Mouse (Mus musculus): ENCODE results near the gene Chac2.
"Not testable (repeated sequence)": the region's sequence is repeated elsewhere in the genome, so short reads cannot be mapped to it uniquely, and the experiment has no call there.

Chac2 gene

DNA sequence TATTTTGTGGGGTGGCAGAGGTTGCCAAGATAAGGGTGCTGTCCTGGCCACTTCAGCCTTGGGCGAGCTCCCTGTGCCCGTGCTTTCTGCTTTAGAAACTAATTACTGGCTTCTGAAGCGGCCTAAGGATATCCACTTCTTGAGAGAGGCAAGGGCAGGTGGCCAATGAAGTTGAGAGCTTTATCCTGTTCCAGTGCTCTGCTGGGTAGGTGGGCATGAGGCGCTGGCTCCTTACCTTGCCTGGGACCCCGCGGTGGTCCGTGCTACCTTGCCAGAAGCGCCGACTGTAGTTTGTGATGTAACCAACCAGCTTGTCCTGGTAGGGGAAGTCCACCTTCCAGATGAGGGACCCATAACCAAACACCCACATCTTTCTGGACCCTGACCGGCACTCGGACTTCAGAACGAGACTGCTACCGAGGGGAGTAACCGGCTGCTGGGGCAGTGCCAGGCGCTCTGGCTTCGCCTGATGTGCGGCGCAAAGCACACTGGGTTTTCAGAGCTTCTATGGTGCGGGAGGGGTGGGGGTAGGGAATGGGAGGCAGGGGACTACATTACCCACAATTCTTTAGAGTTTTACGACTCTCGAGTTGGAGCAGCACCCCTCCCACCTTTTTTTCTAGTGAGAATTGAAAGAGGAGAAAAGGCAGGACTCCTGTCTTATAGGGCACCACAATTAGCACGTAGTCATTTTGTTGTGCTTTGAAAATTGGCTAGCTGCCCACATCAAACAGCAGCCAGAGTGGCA is at the start of gene Chac2:
TSS of gene Chac2 (minus strand) at position 474 of the 748 bp plus-strand sequence.
- in situ Hi-C loops (cut with MboI, MseI) = loop anchor here in 1 of 2 experiments (25.0 kb wide), 1 partner anchor 1276 kb away; the partner anchor contains the start of gene Nprl3

DNA sequence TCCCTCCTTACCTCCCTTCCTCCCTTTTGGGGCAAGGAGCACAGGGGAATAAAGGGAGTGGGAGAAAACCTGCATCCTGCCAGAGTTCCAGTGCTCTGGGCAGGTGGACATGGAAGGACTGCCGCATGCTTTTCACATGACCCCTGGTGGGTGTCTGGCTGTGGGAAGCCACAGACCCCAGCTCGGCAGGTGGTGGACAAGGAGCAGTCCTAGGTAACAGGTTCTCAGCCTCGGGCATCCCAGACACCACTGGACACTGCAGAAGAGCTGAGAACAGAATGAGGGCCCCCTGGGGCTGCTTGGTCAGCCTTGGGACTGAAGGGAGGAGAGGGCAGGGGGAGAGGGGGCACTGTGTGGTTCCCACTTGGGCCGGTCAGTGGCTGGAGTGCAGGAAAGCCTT is 48.8 kb upstream of the Chac2 start:
- in situ Hi-C loops (cut with MboI, MseI) = no loop called here

DNA sequence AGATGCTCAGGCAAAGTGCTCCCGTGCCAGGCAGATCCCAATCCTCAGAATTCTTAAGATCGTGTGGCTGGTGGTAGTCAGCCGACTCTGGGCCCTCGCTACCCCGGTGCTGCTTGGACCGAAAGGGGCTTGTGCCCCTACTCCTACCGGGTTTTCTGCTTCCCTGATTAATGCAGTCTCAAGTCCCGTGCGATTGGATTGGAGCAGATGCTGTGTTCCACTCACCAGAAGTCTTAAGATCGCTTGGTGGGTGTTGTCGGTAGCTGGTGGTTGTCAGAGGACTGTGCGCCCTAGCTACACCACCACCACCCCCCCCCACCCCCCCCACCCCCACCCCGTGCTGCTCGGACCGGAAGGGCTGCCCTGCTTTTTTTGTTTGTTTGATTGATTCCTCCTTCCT is 31.3 kb upstream of the Chac2 start:
- in situ Hi-C loops (cut with MboI, MseI) = not testable (repeated sequence)

DNA sequence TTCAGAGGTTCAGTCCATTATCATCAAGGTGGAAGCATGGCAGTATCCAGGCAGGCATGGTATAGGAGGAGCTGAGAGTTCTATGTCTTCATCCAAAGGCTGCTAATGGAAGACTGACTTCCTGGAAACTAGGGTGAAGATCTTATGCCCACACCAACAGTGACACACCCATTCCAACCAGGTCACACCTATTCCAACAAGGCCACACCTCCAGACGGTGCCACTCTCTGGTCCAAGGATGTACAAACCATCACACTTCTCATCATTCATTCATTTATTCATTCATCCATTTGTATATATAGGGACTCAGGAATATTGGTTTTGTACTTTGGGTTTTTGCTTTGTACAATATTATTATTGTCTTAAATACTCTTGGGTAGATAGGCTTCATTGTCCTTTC is 23.5 kb upstream of the Chac2 start:
- in situ Hi-C loops (cut with MboI, MseI) = loop anchor here in 1 of 2 experiments (5.0 kb wide), 1 partner anchor 38 kb away; no protein-coding TSS in a partner anchor

DNA sequence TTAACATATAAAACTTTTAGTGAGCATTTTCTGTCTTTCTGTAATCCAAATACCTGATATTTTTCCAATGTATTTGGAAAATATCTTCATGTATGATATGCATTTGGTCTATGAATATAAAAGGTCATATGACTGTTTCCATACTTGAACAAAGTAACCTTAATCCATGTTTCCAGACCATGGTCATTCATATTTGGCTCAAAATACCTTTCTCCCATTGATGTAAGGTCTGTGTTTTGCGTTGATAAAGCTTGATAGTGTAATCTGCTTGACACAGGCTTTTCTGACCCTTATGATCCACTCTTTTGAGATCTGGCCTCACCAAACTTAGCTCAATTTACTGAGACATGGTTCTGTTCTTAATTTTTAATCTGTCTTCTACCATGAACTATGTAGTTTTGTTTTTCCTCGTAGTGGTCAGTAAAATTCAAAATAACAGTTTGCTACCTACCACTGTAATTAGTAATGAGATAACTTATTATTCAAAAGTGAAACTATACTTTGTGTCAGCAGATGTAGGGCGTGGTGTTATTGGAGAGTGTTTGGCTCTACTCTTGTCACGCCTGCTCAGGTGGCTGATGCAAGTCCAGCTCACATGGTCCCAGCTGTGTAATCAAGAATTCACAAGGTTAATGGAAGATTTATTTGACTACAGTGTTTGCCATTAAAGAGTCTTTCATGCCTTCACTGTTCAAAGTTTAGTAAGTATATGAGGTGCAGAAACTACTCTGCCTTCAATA is 15.2 kb upstream of the Chac2 start:
- in situ Hi-C loops (cut with MboI, MseI) = no loop called here

DNA sequence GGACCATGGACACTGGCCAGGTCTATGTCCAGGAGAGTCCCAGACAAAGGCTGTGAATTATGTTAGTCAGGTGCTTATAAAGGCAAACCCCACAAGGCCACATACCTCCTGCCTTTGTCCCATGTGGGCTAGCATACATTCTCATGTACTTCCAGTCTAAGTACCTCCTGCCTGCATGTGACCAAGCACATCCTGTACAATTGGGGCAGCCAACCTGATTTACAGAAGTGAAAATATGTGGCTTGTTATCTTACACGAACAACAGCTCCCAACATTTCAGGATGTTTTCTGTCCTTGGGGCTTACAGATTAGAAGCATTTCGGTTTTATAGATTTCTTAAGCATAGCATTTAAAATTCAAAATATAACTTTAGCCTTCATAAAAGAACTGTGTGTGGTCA is 13.9 kb upstream of the Chac2 start:
- in situ Hi-C loops (cut with MboI, MseI) = no loop called here

DNA sequence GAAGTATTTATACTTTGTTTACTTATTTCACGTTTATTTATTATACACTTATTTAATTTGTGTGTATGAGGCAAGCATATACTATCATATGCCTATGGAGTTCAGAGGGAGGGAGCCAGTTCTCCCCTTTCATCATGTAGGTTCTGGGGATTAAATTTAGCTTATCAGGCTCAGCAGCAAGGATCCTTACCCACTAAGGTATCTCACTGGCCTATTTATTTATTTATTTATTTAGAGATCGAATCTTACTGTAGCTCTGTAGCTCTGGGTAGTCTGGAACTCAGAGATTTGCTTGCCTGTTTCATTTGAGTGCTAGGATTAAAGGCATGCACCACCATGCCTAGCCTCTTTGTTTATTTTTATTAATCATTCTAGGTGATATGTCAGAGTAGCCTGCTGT is 12.6 kb upstream of the Chac2 start:
- in situ Hi-C loops (cut with MboI, MseI) = loop anchor here in 1 of 2 experiments (25.0 kb wide), 1 partner anchor 1264 kb away; the partner anchor contains the start of gene Nprl3

DNA sequence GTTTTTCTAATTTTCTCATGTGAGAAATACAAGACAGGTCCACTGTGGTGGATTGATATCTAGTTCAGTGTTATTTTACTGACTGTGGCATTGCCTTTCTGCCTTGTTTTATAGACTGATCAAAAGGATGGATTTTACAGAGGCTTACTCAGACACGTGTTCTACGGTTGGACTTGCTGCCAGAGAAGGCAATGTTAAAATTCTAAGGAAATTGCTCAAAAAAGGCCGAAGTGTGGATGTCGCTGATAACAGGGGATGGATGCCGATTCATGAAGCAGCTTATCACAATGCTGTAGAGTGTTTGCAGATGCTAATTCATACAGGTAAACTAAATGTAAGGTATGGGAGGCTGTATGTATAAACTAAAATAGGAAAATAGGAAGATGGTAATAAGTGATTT is 12.0 kb upstream of the Chac2 start:
- in situ Hi-C loops (cut with MboI, MseI) = loop anchor here in 1 of 2 experiments (25.0 kb wide), 1 partner anchor 1264 kb away; the partner anchor contains the start of gene Nprl3

DNA sequence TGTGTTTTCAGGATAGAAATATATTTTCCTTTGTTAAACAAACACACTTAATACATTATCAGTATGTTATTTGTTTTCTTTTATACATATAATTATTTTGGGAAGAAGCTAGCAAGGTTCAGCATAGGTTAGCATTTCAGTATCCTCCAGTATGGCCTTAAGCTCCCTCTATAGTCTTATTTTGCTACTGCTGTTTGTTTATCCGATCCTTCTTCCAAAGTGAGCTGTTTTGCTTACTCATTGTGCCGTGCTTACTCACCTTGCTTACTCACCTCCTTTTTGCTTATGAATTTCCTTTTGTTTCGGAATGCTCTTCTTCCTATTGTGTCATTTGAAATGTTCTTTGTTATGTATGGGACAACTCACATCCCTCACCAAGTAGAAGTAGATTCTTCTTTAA is 10.5 kb upstream of the Chac2 start:
- in situ Hi-C loops (cut with MboI, MseI) = loop anchor here in 1 of 2 experiments (25.0 kb wide), 1 partner anchor 1266 kb away; the partner anchor contains the start of gene Nprl3

DNA sequence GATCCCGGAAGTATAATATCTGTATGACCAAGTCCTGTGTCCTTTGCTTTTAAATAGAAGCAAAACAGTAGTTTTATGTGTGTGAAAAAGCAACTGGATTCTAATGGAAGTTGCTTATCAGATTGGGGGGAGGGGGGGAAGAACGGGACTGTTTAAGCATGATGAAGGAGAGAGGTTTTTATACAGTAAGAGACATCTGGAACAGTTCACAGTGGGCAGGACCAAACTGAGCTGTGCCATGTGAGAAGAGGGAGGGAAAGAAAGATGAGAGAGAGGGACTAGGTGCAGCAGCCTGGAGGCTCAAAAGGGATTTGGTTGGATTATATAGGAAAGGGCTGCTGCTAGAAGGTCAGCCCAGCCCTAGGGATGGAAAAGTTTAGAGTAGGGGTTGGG is 471 bp upstream of the Chac2 start:
- in situ Hi-C loops (cut with MboI, MseI) = loop anchor here in 1 of 2 experiments (25.0 kb wide), 1 partner anchor 1276 kb away; the partner anchor contains the start of gene Nprl3

DNA sequence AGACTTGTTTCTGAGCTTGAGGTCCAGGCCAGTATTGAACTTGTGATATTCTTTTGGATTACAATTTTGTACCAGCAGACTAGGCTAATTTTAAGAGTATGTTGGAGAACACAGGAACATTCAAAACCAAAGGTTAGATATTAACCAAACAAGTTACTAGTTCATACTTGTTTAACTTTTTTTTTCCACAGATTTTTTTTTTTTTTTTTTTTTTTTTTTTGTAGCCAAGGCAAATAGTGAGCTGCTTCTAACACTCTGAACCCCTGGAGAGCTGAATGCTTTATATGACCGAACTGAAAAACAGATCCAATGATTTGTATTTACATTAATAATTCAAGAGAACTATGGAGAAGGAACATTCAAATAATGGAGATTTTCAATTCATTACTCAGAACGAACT is 913 bp downstream of the Chac2 start:
- in situ Hi-C loops (cut with MboI, MseI) = loop anchor here in 1 of 2 experiments (25.0 kb wide), 1 partner anchor 1277 kb away; the partner anchor contains the start of gene Nprl3

DNA sequence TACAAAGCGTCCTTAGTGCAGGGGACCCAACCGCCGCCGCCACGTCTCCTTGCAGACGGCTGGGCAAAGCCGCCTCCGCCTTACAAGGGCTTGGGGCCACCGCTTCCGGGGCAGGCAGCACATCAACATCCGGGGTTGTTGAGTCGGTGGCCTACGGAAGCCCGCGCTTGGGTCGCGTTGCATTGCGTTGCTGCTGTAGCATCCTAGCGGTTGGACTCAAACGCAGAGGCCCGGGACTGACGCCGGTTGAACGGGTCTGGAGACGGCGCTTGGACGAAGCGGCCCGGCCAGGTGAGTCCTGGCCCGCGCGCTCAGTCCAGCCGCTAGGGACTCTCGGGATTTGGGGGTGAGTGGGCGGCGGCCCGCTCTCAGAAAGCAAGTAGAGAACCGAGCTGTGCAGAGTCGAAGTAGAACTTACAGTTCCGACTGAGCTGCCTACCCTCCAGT is 31.8 kb downstream of the Chac2 start, which contains the start of gene Erlec1:
TSS of gene Erlec1 (minus strand) at position 57 of the 447 bp plus-strand sequence.
- in situ Hi-C loops (cut with MboI, MseI) = loop anchor here in 1 of 2 experiments (10.0 kb wide), 1 partner anchor 770 kb away; no protein-coding TSS in a partner anchor

DNA sequence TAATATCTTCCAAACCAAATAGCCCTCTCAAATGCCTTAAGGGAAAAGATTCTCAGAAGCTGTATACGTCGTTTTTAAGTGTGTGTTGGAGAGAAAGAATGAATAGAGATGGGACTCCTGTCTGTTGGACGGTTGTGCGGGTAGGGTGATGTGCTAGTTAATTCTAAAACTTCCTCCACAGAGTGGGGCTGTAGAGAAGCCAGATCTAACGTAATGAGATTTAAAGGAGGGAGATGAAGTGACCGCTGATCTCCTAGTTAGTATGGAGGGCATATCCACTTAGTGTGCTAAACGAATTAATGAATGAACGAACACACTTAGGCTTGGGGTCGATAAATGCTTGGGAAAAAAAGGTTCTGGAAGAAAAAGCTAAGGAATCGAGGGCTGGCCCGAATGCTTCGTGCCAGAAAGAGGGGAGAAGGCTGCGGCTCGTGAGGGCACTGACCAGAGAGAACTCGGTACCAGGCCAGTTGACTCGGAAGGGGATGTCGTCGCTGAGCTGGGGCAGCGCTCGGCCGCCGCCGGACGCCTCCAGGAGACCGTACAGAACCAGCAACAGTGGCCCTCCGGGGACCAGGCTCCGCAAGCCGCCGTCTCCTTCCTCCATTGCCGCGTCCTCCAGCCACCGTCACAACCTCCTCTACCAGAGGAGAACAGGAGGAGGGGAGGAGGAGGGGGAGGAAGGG is 32.5 kb downstream of the Chac2 start:
- in situ Hi-C loops (cut with MboI, MseI) = loop anchor here in 1 of 2 experiments (10.0 kb wide), 1 partner anchor 769 kb away; no protein-coding TSS in a partner anchor

DNA sequence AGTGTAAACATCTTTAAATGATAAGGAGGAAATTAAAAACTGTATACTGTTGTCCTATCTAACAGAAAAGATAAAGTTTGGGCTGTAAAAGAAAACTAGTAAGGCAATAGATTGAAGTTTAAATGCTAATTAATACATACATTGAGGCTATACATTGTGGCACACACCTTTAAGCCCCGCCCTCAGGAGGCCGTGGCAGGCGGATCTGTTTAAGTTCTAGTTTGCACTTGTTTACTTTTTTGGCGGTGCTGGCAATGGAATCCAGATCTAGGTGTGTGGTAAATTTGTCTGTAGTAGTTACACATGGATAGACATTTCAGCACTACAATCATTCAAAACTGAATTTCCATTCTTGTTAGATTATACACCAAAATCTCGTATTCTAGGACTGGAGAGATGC is 33.3 kb downstream of the Chac2 start:
- in situ Hi-C loops (cut with MboI, MseI) = loop anchor here in 1 of 2 experiments (10.0 kb wide), 1 partner anchor 768 kb away; no protein-coding TSS in a partner anchor

DNA sequence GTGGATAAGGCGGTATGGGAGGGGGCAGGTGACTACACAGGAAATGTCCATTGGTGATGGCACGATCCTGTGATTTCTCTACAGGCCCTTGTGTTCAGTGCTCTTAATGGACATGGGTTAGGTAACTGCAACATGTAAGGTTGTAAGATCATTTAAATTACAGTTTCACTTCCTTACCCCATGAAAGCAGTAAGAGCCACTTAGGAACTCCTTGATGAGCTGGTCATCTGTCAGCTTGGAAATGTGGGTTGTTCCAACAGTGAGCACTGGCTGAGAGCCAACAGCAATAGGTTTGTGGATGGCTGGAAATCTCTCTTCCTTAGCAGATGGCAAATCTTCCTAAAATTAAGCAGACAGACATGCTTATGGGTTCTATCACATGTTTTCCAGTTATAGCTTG is 42.6 kb downstream of the Chac2 start:
- in situ Hi-C loops (cut with MboI, MseI) = no loop called here

DNA sequence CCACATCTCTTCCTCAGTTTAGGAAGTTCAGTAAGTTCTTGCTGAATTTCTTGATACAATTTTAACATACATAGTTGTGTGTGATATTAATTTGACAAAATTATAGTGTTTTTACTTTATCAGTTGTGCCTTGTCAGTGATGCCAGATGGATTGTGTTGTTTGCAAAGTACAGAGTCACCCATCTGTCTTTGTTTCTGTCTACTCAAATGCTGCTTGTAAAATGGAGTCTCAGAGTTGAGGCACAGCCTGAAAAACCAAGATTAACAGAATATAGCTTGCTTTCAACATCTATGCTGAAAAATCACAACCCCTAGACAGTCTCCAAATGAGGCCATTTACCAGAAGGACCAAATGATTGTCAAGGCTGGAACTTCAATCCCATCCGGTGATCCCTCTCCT is 57.7 kb downstream of the Chac2 start:
- in situ Hi-C loops (cut with MboI, MseI) = no loop called here

DNA sequence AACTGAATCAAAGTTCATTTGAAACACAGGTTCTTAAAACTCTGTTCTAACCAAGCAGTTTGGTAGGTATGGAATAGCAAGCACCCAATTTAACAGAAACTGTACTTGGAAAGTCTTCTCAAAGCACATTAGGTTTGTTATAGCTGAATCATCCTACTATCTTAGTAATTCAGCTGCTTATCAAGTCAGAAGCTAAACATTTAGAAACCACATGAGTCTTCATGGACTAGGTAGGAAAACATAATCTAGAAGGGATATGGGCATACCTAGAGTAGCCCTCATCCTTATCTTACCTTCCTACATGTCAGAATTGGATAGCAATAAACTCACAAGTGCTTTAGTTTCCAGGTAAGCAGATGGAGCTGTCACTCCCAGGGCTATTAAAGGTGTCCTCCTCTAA is 58.1 kb downstream of the Chac2 start:
- in situ Hi-C loops (cut with MboI, MseI) = no loop called here

Measured in T-helper 17 cell (primary cell).